Mouse (Mus musculus): ENCODE results near the gene Ccdc32. TPM values are rescaled to one million over a fixed set of nuclear protein-coding genes. Genes with fewer than 3 reads are reported as not detected.

Gene Ccdc32
- polyA plus RNA-seq, 1 experiment: 10.3 TPM

GRCm38 (mm10) chr2:119034656-119035396, 5.6 kb upstream of the Ccdc32 start, which contains the start of gene Rpusd2:
Gene Rpusd2 (plus strand): TSS chr2:119034790.
- Histone ChIP-seq H3K4me2 (ENCODE audit: low read depth) (peak within 1 kb of the TSS; percentile 90), H3K79me2 (ENCODE audit: control insufficient read depth, insufficient read depth) (no peaks in the 10 kb centered on the region), H3ac (ENCODE audit: control insufficient read depth, insufficient read length) (peak within 1 kb of the TSS; percentile 23), H3K36me3 (ENCODE audit: control insufficient read depth, insufficient read depth) (no peaks in the 10 kb centered on the region), H3K27me3 (ENCODE audit: control insufficient read depth, insufficient read depth, insufficient read length) (no peaks in the 10 kb centered on the region), H3K4me3 (peak within 1 kb of the TSS; percentile 83)
- TF ChIP-seq CEBPB (IDR thresholded peaks at IDR 0.05; ENCODE audit: insufficient read depth, poor library complexity, severe bottlenecking) (no peak), POLR2AphosphoS2 (IDR thresholded peaks at IDR 0.05; ENCODE audit: insufficient read length, low read depth) (peak; percentile 86), MYOD1 (IDR thresholded peaks at IDR 0.05; ENCODE audit: control insufficient read depth in 1 of 3, insufficient read length in 2 of 3, low read depth in 2 of 3) (peak in 2 of 3 experiments; percentile 59 to 82), TCF3 (IDR thresholded peaks at IDR 0.05; ENCODE audit: insufficient read length, low read depth) (no peak), REST (IDR thresholded peaks at IDR 0.05; ENCODE audit: insufficient read depth, insufficient read length) (peak; percentile 5), POLR2A (IDR thresholded peaks at IDR 0.05; ENCODE audit: insufficient read length, low read depth) (peak; percentile 93), MYOG (IDR thresholded peaks at IDR 0.05; ENCODE audit: control insufficient read depth in 1 of 3, insufficient read depth in 1 of 3, insufficient read length in 2 of 3, low read depth in 2 of 3) (peak in 2 of 3 experiments; percentile 57 to 80), SRF (IDR thresholded peaks at IDR 0.05; ENCODE audit: control insufficient read depth, insufficient read length, low read depth) (peak; percentile 69), E2F4 (IDR thresholded peaks at IDR 0.05; ENCODE audit: insufficient read depth) (peak; percentile 92), MAX (IDR thresholded peaks at IDR 0.05; ENCODE audit: low read depth) (peak; percentile 88), TCF12 (IDR thresholded peaks at IDR 0.05; ENCODE audit: insufficient read depth, poor library complexity, severe bottlenecking) (no peak), USF1 (IDR thresholded peaks at IDR 0.05; ENCODE audit: low read depth) (peak; percentile 78)

- no peak overlapping the region for H3K4me2 ChIP-seq (ENCODE audit: low read depth)
- peaks cover 3% of the 10 kb centered on the region for H3K79me2 ChIP-seq (ENCODE audit: control insufficient read depth, insufficient read depth)
- no peaks in the 10 kb centered on the region for H3K27me3 ChIP-seq (ENCODE audit: control insufficient read depth, insufficient read depth, insufficient read length)
- no peak for TF ChIP-seq CEBPB (IDR thresholded peaks at IDR 0.05; ENCODE audit: insufficient read depth, poor library complexity, severe bottlenecking)
- no peak for TF ChIP-seq TCF12 (IDR thresholded peaks at IDR 0.05; ENCODE audit: insufficient read depth, poor library complexity, severe bottlenecking)
- no peak for TF ChIP-seq SRF (IDR thresholded peaks at IDR 0.05; ENCODE audit: control insufficient read depth, insufficient read length, low read depth)
- no peak for TF ChIP-seq POLR2AphosphoS2 (IDR thresholded peaks at IDR 0.05; ENCODE audit: insufficient read length, low read depth)
- no peak for TF ChIP-seq MYOG (IDR thresholded peaks at IDR 0.05; ENCODE audit: control insufficient read depth in 1 of 3, insufficient read depth in 1 of 3, insufficient read length in 2 of 3, low read depth in 2 of 3)
- TF ChIP-seq MYOD1 (IDR thresholded peaks at IDR 0.05; ENCODE audit: control insufficient read depth in 1 of 3, insufficient read length in 2 of 3, low read depth in 2 of 3): no peak
- no peak for TF ChIP-seq REST (IDR thresholded peaks at IDR 0.05; ENCODE audit: insufficient read depth, insufficient read length)
- TF ChIP-seq E2F4 (IDR thresholded peaks at IDR 0.05; ENCODE audit: insufficient read depth): no peak
- no peak for TF ChIP-seq TCF3 (IDR thresholded peaks at IDR 0.05; ENCODE audit: insufficient read length, low read depth)
- TF ChIP-seq POLR2A (IDR thresholded peaks at IDR 0.05; ENCODE audit: insufficient read length, low read depth): no peak
- TF ChIP-seq MAX (IDR thresholded peaks at IDR 0.05; ENCODE audit: low read depth): no peak
- TF ChIP-seq USF1 (IDR thresholded peaks at IDR 0.05; ENCODE audit: low read depth): no peak
- no peak overlapping the region for H3ac ChIP-seq (ENCODE audit: control insufficient read depth, insufficient read length)
- no peaks in the 10 kb centered on the region for H3K36me3 ChIP-seq (ENCODE audit: control insufficient read depth, insufficient read depth)
- no peak overlapping the region for H3K4me3 ChIP-seq
Measured at GRCm38 (mm10) chr2:119032191-119032590, 3.0 kb upstream of the Ccdc32 start.

GRCm38 (mm10) chr2:119026951-119027350, 2.2 kb downstream of the Ccdc32 start:
- H3ac ChIP-seq (ENCODE audit: control insufficient read depth, insufficient read length): no peak overlapping the region
- H3K4me2 ChIP-seq (ENCODE audit: low read depth): no peak overlapping the region
- peaks cover 6% of the 10 kb centered on the region for H3K36me3 ChIP-seq (ENCODE audit: control insufficient read depth, insufficient read depth)
- no peak overlapping the region for H3K4me3 ChIP-seq
- TF ChIP-seq SRF (IDR thresholded peaks at IDR 0.05; ENCODE audit: control insufficient read depth, insufficient read length, low read depth) (no peak), USF1 (IDR thresholded peaks at IDR 0.05; ENCODE audit: low read depth) (no peak), MYOG (IDR thresholded peaks at IDR 0.05; ENCODE audit: control insufficient read depth in 1 of 3, insufficient read depth in 1 of 3, insufficient read length in 2 of 3, low read depth in 2 of 3) (no peak), POLR2A (IDR thresholded peaks at IDR 0.05; ENCODE audit: insufficient read length, low read depth) (no peak), TCF12 (IDR thresholded peaks at IDR 0.05; ENCODE audit: insufficient read depth, poor library complexity, severe bottlenecking) (no peak), CEBPB (IDR thresholded peaks at IDR 0.05; ENCODE audit: insufficient read depth, poor library complexity, severe bottlenecking) (no peak), REST (IDR thresholded peaks at IDR 0.05; ENCODE audit: insufficient read depth, insufficient read length) (no peak), TCF3 (IDR thresholded peaks at IDR 0.05; ENCODE audit: insufficient read length, low read depth) (no peak), MYOD1 (IDR thresholded peaks at IDR 0.05; ENCODE audit: control insufficient read depth in 1 of 3, insufficient read length in 2 of 3, low read depth in 2 of 3) (no peak), MAX (IDR thresholded peaks at IDR 0.05; ENCODE audit: low read depth) (no peak), POLR2AphosphoS2 (IDR thresholded peaks at IDR 0.05; ENCODE audit: insufficient read length, low read depth) (no peak), E2F4 (IDR thresholded peaks at IDR 0.05; ENCODE audit: insufficient read depth) (no peak)
- H3K79me2 ChIP-seq (ENCODE audit: control insufficient read depth, insufficient read depth): peaks cover 3% of the 10 kb centered on the region
- H3K27me3 ChIP-seq (ENCODE audit: control insufficient read depth, insufficient read depth, insufficient read length): no peaks in the 10 kb centered on the region

GRCm38 (mm10) chr2:119025239-119025616, 4.0 kb downstream of the Ccdc32 start:
- H3K4me2 ChIP-seq (ENCODE audit: low read depth): no peak overlapping the region

More at GRCm38 (mm10) chr2:119025239-119025616, 4.0 kb downstream of the Ccdc32 start:
- no peak overlapping the region for H3K4me3 ChIP-seq
- H3K36me3 ChIP-seq (ENCODE audit: control insufficient read depth, insufficient read depth): peaks cover 6% of the 10 kb centered on the region
- no peak overlapping the region for H3ac ChIP-seq (ENCODE audit: control insufficient read depth, insufficient read length)
- H3K79me2 ChIP-seq (ENCODE audit: control insufficient read depth, insufficient read depth): peaks cover 3% of the 10 kb centered on the region
- no peak for TF ChIP-seq CEBPB (IDR thresholded peaks at IDR 0.05; ENCODE audit: insufficient read depth, poor library complexity, severe bottlenecking)
- no peak for TF ChIP-seq TCF3 (IDR thresholded peaks at IDR 0.05; ENCODE audit: insufficient read length, low read depth)
- TF ChIP-seq POLR2AphosphoS2 (IDR thresholded peaks at IDR 0.05; ENCODE audit: insufficient read length, low read depth): no peak
- no peak for TF ChIP-seq TCF12 (IDR thresholded peaks at IDR 0.05; ENCODE audit: insufficient read depth, poor library complexity, severe bottlenecking)
- TF ChIP-seq POLR2A (IDR thresholded peaks at IDR 0.05; ENCODE audit: insufficient read length, low read depth): no peak
- TF ChIP-seq MYOG (IDR thresholded peaks at IDR 0.05; ENCODE audit: control insufficient read depth in 1 of 3, insufficient read depth in 1 of 3, insufficient read length in 2 of 3, low read depth in 2 of 3): no peak
- no peak for TF ChIP-seq SRF (IDR thresholded peaks at IDR 0.05; ENCODE audit: control insufficient read depth, insufficient read length, low read depth)
- no peak for TF ChIP-seq E2F4 (IDR thresholded peaks at IDR 0.05; ENCODE audit: insufficient read depth)
- no peak for TF ChIP-seq USF1 (IDR thresholded peaks at IDR 0.05; ENCODE audit: low read depth)
- no peak for TF ChIP-seq MAX (IDR thresholded peaks at IDR 0.05; ENCODE audit: low read depth)
- TF ChIP-seq REST (IDR thresholded peaks at IDR 0.05; ENCODE audit: insufficient read depth, insufficient read length): no peak
- TF ChIP-seq MYOD1 (IDR thresholded peaks at IDR 0.05; ENCODE audit: control insufficient read depth in 1 of 3, insufficient read length in 2 of 3, low read depth in 2 of 3): no peak
- no peaks in the 10 kb centered on the region for H3K27me3 ChIP-seq (ENCODE audit: control insufficient read depth, insufficient read depth, insufficient read length)

All from myocyte (in vitro differentiated cells).